Mouse (Mus musculus) hindbrain, embryonic 12.5 days (tissue): ENCODE measurements around the gene Ripk3. TPM values are rescaled to one million over a fixed set of nuclear protein-coding genes. Genes with fewer than 3 reads are reported as not detected.
"Not testable (repeated sequence)": the region's sequence is repeated elsewhere in the genome, so short reads cannot be mapped to it uniquely, and the experiment has no call there.

Source experiments
- ATAC-seq: fragments of 200-750 bp; cut with Nextera tagmentation; 2 replicates; pipeline ENCODE4 v1.8.0; 2017; ENCODE audit warnings: moderate TSS enrichment; ENCODE audit not compliant: low FRiP score
- H3K27ac ChIP-seq: fragments of 300-500 bp; sonication (generic); 2 replicates; pipeline ENCODE4 v1.5.1; 2016; ENCODE audit warnings: mild to moderate bottlenecking
- H3K27me3 ChIP-seq: fragments of 300-500 bp; sonication (generic); 2 replicates; pipeline ENCODE4 v1.6.1; 2016; ENCODE audit warnings: mild to moderate bottlenecking
- H3K36me3 ChIP-seq: fragments of 300-500 bp; sonication (generic); 2 replicates; pipeline ENCODE4 v1.6.1; 2016; ENCODE audit warnings: mild to moderate bottlenecking
- H3K4me1 ChIP-seq: fragments of 300-500 bp; sonication (generic); 2 replicates; pipeline ENCODE4 v1.6.1; 2016
- H3K4me2 ChIP-seq: fragments of 300-500 bp; sonication (generic); replicated peaks from 2 replicates; pipeline ENCODE4 v1.6.1; 2016; ENCODE audit warnings: mild to moderate bottlenecking
- H3K4me3 ChIP-seq: fragments of 300-500 bp; sonication (generic); 2 replicates; pipeline ENCODE4 v1.5.1; 2016; ENCODE audit warnings: mild to moderate bottlenecking
- H3K9ac ChIP-seq: fragments of 300-500 bp; sonication (generic); 2 replicates; pipeline ENCODE4 v1.6.1; 2016; ENCODE audit warnings: mild to moderate bottlenecking, moderate library complexity
- H3K9me3 ChIP-seq: fragments of 300-500 bp; sonication (generic); replicated peaks from 2 replicates; pipeline ENCODE4 v1.6.1; 2016; ENCODE audit warnings: mild to moderate bottlenecking
- WGBS: fragments of 180-500 bp; shearing (Covaris S2); methylation state at CpG from one replicate; pipeline ENCODE4 v1.1.7; 2016; 5-methylcytosine and 5-hydroxymethylcytosine counted together
- polyA plus RNA-seq: library from polyadenylated mRNA; unstranded; fragments of >200 nt; fragmentation: Nextera tagmentation; extraction: Ambion mirVana; gene quantifications from 2 replicates; pipeline ENCODE4 v1.2.1, GENCODE M21; 2016

Ripk3 gene
- polyA plus RNA-seq, 1 experiment from 2014 or later: 10.8 TPM

DNA sequence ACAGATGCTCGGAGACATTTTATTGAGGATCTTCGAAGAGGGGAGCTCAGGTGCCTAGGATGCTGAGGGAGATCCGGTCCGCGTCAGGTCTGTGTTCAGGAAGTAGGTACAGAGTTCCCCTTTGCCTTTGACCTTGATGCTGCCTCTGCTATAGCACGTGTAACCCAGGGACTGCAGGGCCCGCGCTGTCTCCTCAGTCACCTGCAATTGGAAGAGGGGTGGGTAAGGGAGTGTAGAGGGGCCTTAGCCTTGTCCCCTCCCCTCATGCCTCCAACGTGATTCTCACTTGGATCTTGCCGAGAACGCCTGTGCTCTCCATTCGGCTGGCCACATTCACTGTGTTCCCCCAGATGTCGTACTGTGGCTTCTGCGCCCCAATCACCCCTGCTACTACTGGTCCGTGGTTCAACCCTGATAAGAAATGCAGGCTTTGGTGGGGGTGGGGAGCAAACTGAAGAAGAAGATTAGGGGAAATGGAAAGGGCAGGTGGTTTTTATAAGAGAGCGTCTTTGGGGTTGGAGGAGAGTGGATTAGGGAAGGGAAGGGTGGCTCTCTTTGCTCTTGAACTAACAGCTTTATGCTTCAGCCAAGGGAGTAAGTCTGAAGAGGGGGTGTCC, 19.5 kb downstream of the Ripk3 start:
- WGBS: 74% methylated on average over 16 of the region's 16 CpGs
- Histone ChIP-seq H3K36me3 (no peaks in the 10 kb centered on the region), H3K27ac (no peak overlapping the region), H3K4me3 (no peak overlapping the region), H3K4me2 (no peak overlapping the region), H3K9me3 (no peaks in the 10 kb centered on the region), H3K27me3 (peaks cover 69% of the 10 kb centered on the region), H3K4me1 (peaks cover 8% of the 10 kb centered on the region), H3K9ac (no peak overlapping the region)
- no peak for ATAC-seq

DNA sequence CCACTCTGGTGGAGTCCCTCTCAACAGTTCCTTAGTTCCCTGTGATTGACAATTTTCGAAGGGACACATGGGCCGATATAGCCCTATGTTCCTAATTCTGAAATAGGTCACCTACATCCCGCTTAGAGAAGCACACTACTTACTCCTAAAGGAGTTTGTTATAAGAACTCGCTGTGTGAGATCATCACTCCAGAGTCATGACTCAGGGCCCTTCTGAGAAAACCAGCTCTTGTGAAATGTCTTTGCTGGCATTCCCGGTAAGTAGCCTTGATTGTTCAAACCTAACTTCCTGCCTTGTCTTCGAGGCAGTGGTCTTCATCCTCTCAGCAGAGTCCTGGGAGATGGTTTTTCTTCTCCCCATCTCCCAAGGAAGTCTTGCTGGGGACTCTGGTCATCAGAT, 20.1 kb downstream of the Ripk3 start:
- Histone ChIP-seq H3K36me3 (no peaks in the 10 kb centered on the region), H3K27ac (no peak overlapping the region), H3K4me2 (no peak overlapping the region), H3K27me3 (peaks cover 75% of the 10 kb centered on the region), H3K9me3 (no peaks in the 10 kb centered on the region), H3K4me1 (peaks cover 8% of the 10 kb centered on the region), H3K4me3 (no peak overlapping the region), H3K9ac (no peak overlapping the region)
- 82% methylated on average over 6 of the region's 6 CpGs for WGBS
- ATAC-seq: 0 out of 2 replicates have a peak, but pooled peaks have one; percentile 14

DNA sequence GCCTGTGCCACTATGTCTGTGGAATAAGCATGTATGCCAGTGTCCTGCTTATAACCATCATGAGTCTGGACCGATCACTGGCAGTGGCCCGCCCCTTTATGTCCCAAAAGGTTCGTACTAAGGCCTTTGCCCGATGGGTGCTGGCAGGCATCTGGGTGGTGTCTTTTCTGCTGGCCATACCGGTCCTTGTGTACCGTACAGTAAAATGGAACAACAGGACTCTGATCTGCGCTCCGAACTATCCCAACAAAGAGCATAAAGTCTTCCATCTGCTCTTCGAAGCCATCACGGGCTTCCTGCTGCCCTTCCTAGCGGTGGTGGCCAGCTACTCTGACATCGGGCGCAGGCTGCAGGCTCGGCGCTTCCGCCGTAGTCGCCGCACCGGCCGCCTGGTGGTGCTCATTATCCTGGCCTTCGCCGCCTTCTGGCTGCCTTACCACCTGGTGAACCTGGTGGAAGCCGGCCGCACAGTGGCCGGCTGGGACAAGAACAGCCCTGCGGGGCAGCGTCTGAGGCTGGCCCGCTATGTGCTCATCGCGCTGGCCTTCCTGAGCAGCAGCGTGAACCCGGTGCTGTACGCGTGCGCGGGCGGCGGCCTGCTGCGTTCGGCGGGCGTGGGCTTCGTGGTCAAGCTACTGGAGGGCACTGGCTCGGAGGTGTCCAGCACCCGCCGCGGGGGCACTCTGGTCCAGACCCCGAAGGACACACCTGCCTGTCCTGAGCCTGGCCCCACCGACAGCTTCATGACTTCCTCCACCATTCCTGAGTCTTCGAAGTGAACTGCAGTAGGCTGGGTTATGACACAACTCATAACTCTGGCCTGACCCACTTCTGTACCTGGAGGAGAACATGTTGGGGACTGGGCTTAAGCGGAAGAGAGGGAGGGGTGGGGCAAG, 20.9 kb downstream of the Ripk3 start:
- Histone ChIP-seq H3K27me3 (peaks cover 83% of the 10 kb centered on the region), H3K27ac (no peak overlapping the region), H3K4me2 (peak overlapping the region; percentile 77), H3K9me3 (no peaks in the 10 kb centered on the region), H3K9ac (peak overlapping the region; percentile 60), H3K36me3 (no peaks in the 10 kb centered on the region), H3K4me3 (peak overlapping the region; percentile 39), H3K4me1 (peaks cover 8% of the 10 kb centered on the region)
- peak; percentile 72 for ATAC-seq
- 12% methylated on average over 52 of the region's 52 CpGs for WGBS

DNA sequence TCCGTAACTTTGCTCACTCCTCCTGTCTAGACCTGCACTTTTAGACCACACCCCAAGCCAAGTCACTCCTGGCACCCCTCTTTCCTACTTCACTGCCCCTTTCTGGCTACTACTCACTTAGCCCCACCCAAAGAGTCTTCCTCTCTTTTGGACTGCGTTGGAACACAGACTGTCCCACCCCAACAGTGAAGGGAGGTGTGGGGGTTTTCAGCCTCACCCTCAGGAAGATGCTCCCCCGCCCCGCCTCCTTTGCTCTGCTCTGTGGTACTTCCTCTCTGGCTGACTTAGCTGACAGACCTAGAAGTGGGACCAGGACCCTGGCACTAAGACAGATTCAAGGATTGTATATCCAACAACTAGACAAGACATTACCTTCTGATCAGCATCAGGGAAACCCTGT, 23.0 kb downstream of the Ripk3 start, which contains the start of gene Ltb4r1:
Gene Ltb4r1 (plus strand): TSS at position 267 of the 400 bp plus-strand sequence.
- Histone ChIP-seq H3K4me1 (peaks cover 18% of the 10 kb centered on the region), H3K36me3 (no peaks in the 10 kb centered on the region), H3K27ac (no peak within 1 kb of the TSS), H3K4me2 (no peak within 1 kb of the TSS), H3K9me3 (no peaks in the 10 kb centered on the region), H3K4me3 (no peak within 1 kb of the TSS), H3K27me3 (peaks cover 94% of the 10 kb centered on the region), H3K9ac (no peak within 1 kb of the TSS)
- WGBS: 76% methylated on average over 4 of the region's 4 CpGs
- ATAC-seq: no peak

DNA sequence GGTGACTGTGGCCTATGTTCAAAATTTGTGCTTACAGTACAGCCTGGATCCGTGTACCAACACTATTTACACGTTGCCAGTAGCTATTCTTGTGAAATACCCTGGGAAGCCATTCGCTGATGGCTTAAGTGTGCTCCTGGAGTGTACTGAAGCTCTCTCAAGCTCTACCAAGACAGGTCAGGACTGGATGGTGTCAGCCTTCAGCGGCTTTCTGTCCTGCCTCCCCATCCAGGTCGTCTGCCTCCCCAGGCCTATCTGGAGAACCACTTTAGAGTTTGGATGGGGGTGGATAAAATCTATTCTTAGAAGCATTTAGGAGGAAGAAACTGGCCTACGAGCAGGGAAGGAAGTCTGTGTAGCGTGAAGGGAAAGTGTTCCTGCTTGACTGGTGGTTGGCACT, 25.5 kb downstream of the Ripk3 start:
- Histone ChIP-seq H3K4me2 (no peak overlapping the region), H3K36me3 (no peaks in the 10 kb centered on the region), H3K9ac (no peak overlapping the region), H3K4me3 (no peak overlapping the region), H3K27me3 (peaks cover 76% of the 10 kb centered on the region), H3K4me1 (peaks cover 18% of the 10 kb centered on the region), H3K27ac (no peak overlapping the region), H3K9me3 (no peaks in the 10 kb centered on the region)
- ATAC-seq: no peak
- WGBS: 68% methylated on average over 7 of the region's 7 CpGs

- WGBS: under 1% methylated on average over 76 of the region's 77 CpGs
- H3K4me3 ChIP-seq: peak overlapping the region; percentile 47
- peak overlapping the region; percentile 70 for H3K9ac ChIP-seq
- H3K4me2 ChIP-seq: peak overlapping the region; percentile 90
- peak; percentile 79 for ATAC-seq
- no peaks in the 10 kb centered on the region for H3K36me3 ChIP-seq
- peaks cover 67% of the 10 kb centered on the region for H3K27me3 ChIP-seq
- peaks cover 10% of the 10 kb centered on the region; the same call in 1 of the 2 replicates for H3K4me1 ChIP-seq
- H3K27ac ChIP-seq: no peak overlapping the region
- no peaks in the 10 kb centered on the region for H3K9me3 ChIP-seq
These were observed 26.5 kb downstream of the Ripk3 start for GRCm38 (mm10) chr14:55762001-55762821.

GRCm38 (mm10) chr14:55761163-55761562, 27.5 kb downstream of the Ripk3 start, which contains the start of gene Ltb4r2:
Gene Ltb4r2 (plus strand): TSS chr14:55761428.
- H3K9me3 ChIP-seq: no peaks in the 10 kb centered on the region
- peaks cover 10% of the 10 kb centered on the region; the same call in 1 of the 2 replicates for H3K4me1 ChIP-seq
- peak within 1 kb of the TSS; percentile 90 for H3K4me2 ChIP-seq
- 72% methylated on average over 6 of the region's 6 CpGs for WGBS
- peaks cover 58% of the 10 kb centered on the region for H3K27me3 ChIP-seq
- H3K27ac ChIP-seq: no peak within 1 kb of the TSS
- H3K4me3 ChIP-seq: peak within 1 kb of the TSS; percentile 47
- H3K9ac ChIP-seq: peak within 1 kb of the TSS; percentile 70
- H3K36me3 ChIP-seq: peaks cover 6% of the 10 kb centered on the region
- ATAC-seq: no peak

- 0% methylated on average over 6 of the region's 6 CpGs for WGBS
- H3K4me3 ChIP-seq, H3K9ac ChIP-seq, H3K27ac ChIP-seq, H3K9me3 ChIP-seq: not testable (repeated sequence)
- 0 out of 2 replicates have a peak, but pooled peaks have one; percentile 9 for ATAC-seq
- H3K4me2 ChIP-seq: peak overlapping the region; percentile 31
- H3K27me3 ChIP-seq: peaks cover 48% of the 10 kb centered on the region
- peaks cover 16% of the 10 kb centered on the region for H3K36me3 ChIP-seq
- H3K4me1 ChIP-seq: peaks cover 10% of the 10 kb centered on the region; the same call in 1 of the 2 replicates
These were observed 28.5 kb downstream of the Ripk3 start for GRCm38 (mm10) chr14:55760156-55760555.

GRCm38 (mm10) chr14:55758363-55758784, 30.3 kb downstream of the Ripk3 start, which contains the start of gene Cideb:
Gene Cideb (minus strand): TSS chr14:55758458.
- 16% methylated on average over 8 of the region's 8 CpGs for WGBS
- no peak within 1 kb of the TSS for H3K4me2 ChIP-seq

DNA sequence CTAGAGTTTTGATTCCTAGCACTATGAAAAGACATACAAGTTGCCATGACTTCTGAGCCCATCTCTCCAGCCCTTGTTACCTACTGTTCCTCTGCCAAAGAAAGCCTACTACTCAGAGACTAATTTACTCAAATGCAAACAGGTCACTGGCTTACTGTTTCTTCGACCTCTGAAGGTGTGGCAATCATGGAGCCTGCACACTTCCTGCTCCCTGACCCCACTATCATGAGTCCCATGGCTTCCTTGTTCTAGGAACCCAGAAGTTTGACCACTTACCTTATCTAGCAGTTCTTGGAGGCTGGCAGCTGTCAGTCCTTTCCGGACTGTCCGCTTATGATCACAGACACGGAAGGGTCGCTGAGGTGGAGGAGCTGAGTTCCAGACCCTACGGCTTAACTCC, 31.1 kb downstream of the Ripk3 start:
- Histone ChIP-seq H3K36me3 (peaks cover 42% of the 10 kb centered on the region), H3K4me2 (no peak overlapping the region), H3K9me3 (no peaks in the 10 kb centered on the region), H3K4me3 (no peak overlapping the region), H3K4me1 (peaks cover 10% of the 10 kb centered on the region; the same call in 1 of the 2 replicates), H3K27me3 (peaks cover 23% of the 10 kb centered on the region), H3K27ac (no peak overlapping the region), H3K9ac (no peak overlapping the region)
- 89% methylated on average over 6 of the region's 6 CpGs for WGBS
- no peak for ATAC-seq

More at GRCm38 (mm10) chr14:55758363-55758784, 30.3 kb downstream of the Ripk3 start, which contains the start of gene Cideb:
- Histone ChIP-seq H3K4me1 (peaks cover 10% of the 10 kb centered on the region; the same call in 1 of the 2 replicates), H3K27me3 (peaks cover 31% of the 10 kb centered on the region), H3K9ac (no peak within 1 kb of the TSS), H3K4me3 (no peak within 1 kb of the TSS), H3K9me3 (no peaks in the 10 kb centered on the region), H3K27ac (no peak within 1 kb of the TSS), H3K36me3 (peaks cover 33% of the 10 kb centered on the region)
- no peak for ATAC-seq

DNA sequence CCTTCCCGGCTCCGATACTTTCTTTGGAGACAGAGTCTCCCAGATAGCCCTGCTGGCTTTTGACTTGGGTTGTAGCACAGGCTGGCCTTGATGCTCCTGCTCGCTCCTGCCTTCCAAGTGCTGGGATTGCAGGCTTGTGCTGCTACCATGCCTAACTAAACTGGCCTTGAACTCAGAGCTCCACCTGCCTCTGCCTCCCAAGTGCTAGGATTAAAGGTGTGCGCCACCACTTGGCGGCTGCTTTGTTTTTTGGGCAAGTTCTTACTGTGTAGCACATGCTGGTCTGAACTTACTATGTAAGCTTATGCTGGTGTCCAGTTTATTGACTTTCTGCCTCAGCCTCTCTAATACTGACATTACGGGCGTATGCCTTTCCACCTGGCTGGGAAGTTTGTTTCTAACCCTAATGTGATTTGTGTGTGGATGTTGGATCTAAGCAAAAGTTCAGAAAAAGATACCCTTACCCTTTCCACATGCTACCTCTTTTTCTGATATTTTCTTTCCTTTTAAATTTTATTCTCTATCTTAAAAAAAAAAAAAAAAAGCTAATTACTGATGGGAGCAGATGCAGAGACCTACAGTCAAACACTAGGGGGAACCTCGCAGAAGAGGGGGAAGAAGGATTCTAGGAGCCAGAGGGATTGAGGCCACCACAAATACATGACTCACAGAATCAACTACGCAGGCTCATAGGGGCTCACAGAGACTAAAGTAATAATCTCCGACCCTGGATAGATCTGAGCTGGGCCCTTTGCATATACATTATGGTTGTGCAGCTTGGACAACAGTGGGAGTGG, 41.4 kb downstream of the Ripk3 start:
- no peaks in the 10 kb centered on the region for H3K27me3 ChIP-seq
- 93% methylated on average over 10 of the region's 10 CpGs for WGBS
- H3K36me3 ChIP-seq: peaks cover 37% of the 10 kb centered on the region
- no peak overlapping the region for H3K9ac ChIP-seq
- H3K27ac ChIP-seq: no peak overlapping the region
- peak overlapping the region; percentile 99 for H3K4me2 ChIP-seq
- peaks cover 24% of the 10 kb centered on the region for H3K4me1 ChIP-seq
- no peak for ATAC-seq
- peak overlapping the region; percentile 93; the same call in 1 of the 2 replicates for H3K4me3 ChIP-seq
- no peaks in the 10 kb centered on the region for H3K9me3 ChIP-seq
